ENCODE assay signal across 1 mouse cellular context in genomic region chr15:89073993-89074603, GRCm38 (mm10).
TF ChIP-seq lines count a peak whose summit lies in the region.

No protein-coding gene starts in this region.

TF ChIP-seq in CH12.LX, 34 proteins besides CTCF, POLR2A, EP300 and RAD21:
- no peak for TF ChIP-seq ELF1 (IDR thresholded peaks at IDR 0.05; ENCODE audit: low read depth, low read length)
- TF ChIP-seq JUND (conservative IDR thresholded peaks at IDR 0.05; ENCODE audit: low read depth, low read length): no peak
- peak; percentile 76 for TF ChIP-seq ZNF384 (IDR thresholded peaks at IDR 0.05; ENCODE audit: low read depth, low read length)
- TF ChIP-seq KAT2A (IDR thresholded peaks at IDR 0.05; ENCODE audit: insufficient replicate concordance, low read length): no peak
- no peak for TF ChIP-seq BHLHE40 (IDR thresholded peaks at IDR 0.05; ENCODE audit: low read depth, low read length)
- no peak for TF ChIP-seq SIN3A (IDR thresholded peaks at IDR 0.05; ENCODE audit: low read length)
- TF ChIP-seq MAX (IDR thresholded peaks at IDR 0.05; ENCODE audit: low read length): no peak
- no peak for TF ChIP-seq CHD1 (IDR thresholded peaks at IDR 0.05; ENCODE audit: low read depth, low read length)
- no peak for TF ChIP-seq SMC3 (IDR thresholded peaks at IDR 0.05; ENCODE audit: low read depth, low read length)
TF ChIP-seq in CH12.LX: peak in this region for 1.
